Mouse (Mus musculus) right cerebral cortex, postnatal 14 days (tissue): ENCODE measurements at regions not wholly inside any gene's neighbourhood (a gene's known extent, or its start where the extent isn't known, plus 50 kb on each side); places are given as distances from the start of the nearest gene placed in this dataset.
"Not testable (repeated sequence)": the region's sequence is repeated elsewhere in the genome, so short reads cannot be mapped to it uniquely, and the experiment has no call there.

ENCODE experiments used
- DNase-seq: peaks from one replicate; pipeline ENCODE4 v3.0.0; 2022

DNA sequence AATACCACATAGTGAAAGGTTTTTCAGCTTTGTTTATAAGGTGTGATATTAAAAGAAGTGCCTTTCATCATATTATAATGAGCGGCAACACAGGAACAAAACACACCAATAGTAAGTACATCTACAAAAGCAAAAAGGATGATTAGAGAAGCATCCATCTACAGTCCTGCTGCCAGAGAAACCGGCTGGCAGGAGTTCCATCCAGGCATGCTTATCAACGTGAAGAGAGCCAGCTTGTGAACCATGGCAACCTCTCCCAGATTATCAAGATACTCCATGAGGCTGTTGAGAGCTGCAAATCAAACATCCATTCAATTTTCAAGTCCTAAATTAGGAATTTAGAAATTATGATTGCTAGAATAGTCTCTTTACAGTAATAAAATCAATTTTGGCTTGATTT, 590.1 kb downstream of the Kctd12 start:
- no peak for DNase-seq

DNA sequence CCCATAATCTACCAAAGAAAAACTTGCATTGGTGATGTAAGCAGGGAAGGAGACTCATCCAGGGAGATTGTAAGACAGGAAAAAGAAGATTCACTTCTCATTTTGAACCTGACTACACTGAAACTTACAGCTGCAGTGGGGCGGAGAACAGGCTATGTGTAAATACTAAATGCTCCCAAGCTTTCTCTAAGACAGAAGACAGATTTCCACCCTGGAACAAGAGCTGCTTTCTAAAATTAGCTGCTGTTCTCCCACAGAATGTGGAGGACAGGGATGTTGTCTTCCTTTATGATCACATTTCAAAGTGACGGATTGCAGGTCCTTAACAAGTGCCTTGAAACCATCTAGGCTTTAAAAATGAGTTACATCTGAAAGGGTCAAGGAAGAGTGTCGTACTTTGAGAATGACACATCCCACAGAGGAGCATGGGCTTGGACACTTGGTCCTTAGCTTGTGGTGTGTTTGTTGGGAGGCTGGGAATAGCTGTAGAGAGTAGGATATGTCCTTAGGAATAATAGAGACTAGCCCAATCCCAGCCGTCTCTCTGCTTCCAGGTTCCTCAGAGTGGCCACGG, 609.4 kb downstream of the Kctd12 start:
- DNase-seq, result no peak

DNA sequence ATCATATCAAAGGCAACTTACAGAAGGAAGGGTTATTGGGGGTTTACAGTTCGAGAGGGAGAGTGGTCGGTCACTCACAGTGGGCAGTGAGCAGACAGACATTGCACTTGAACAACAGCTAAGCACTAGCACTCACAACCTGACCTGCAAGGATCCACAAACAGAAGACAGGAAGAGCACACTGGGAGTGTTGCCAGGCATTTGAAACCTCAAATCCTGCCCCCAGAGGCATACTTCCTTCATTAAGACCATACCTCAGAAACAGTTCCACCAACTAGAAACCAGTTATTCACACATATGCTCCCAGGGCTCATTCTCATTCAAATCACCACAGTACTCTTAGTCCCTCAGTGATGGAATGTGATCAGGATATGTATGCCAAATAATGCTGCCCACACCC, 620.8 kb downstream of the Kctd12 start:
- no peak for DNase-seq

DNA sequence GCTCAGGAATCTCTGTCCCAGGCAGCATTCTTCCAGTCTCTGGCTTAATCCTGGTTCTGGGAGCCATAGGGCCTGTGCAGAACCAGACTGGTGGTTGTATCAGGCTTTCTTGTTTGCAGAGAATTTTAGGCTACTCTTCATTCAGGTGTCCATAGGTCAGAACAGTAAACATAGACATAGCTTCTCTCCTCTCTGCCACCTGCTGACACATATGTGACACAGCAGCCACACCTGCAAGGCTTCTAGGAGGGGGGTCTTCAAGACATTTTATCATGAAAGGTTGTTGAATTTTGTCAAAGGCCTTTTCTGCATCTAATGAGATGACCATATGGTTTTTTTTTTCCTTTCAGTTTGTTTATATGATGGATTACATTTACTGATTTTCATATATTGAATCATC, 599.7 kb downstream of the Lmo7 start:
- DNase-seq, result no peak

DNA sequence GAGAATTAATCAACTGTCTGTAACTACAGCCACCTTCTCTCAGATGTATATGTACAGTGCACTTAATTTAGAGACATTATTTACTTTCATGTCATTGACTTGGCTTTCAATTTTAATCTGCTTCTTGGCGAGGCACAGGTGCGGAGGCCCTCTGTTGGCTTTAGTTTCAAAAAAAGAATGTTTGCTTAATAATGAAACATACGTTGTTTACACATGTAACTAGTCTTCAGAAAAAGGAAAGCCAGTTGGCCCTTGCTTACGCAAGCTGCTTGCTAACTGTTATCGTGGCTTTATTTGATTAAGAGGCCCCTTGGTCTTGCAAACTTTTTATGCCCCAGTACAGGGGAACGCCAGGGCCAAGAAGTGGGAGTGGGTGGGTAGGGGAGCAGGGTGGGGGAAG, 576.6 kb downstream of the Lmo7 start:
- DNase-seq, result no peak

DNA sequence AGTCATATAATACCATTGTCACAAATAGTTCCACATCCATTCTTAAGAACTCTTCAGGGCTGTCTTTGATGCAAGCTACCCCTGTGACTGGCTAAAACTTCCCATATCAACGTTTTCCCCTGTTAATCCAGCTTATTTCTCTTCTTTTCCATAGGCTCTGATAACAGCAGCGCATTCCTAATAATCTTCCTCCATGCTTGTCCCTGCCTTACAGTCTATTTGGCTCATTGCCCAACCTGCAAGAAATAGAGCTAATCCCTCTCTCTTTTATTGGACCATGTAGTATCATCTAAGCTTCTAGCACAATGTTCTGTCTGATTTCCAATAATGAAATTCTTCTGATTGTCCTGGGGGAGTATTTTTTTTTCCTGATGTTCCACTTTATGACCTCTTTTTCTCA, 573.1 kb downstream of the Lmo7 start:
- DNase-seq, result no peak

DNA sequence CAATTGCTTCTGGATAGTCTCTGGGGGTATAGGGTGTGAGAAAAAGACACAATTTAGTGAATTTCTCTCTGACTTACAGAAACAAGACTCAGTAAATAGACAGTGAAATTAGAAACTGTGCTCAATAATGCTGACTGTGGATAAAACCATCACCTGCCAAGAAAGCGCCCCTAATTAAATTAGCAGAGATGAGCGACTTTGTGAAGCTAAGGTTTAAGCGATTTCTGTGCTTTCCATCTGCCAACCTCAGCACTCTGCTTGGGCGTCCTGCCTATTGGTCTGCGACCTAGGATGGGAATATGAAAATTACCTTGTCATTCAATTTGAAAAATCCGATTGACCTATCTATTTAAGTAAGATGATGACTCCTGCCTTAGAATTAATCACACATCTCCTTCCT, 570.5 kb downstream of the Lmo7 start:
- DNase-seq, result no peak

DNA sequence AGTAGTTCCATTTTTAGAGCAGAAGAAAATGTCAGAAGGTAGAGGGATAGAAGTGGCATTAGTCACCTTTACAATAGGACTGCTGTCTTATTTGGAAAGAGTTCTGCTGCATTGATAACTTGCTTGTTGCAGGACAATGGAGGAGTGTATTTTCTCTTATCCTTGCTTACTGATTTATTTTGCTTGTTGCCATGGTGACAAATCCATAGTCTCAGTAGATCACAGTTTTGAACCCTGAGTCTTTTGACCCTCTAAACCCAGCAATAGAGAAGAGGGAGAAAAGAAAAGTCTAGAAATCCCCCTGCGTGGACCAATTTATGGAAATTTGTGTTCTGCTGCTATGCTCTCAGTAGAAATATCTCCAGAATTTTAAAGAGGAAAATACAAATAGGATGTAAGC, 561.6 kb downstream of the Lmo7 start:
- no peak for DNase-seq

DNA sequence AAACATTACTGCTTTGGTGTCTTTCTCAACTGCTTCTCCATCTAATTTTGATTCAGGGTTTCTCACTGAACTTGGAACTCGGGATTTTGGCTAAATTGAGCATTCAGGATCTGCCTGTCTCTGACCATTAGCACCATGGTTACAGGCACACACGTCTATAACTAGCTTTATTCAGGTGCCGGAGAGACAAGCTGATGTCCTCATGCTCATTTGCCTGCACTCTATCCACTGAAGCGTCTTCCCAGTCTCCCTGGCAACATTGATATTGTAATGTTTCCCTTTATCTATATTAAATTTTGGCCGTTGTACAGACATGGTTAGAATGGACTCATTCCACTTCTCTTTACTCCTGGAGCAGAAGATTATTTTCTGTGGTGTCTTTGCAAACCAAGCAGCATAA, 520.3 kb downstream of the Lmo7 start:
- DNase-seq, result no peak

DNA sequence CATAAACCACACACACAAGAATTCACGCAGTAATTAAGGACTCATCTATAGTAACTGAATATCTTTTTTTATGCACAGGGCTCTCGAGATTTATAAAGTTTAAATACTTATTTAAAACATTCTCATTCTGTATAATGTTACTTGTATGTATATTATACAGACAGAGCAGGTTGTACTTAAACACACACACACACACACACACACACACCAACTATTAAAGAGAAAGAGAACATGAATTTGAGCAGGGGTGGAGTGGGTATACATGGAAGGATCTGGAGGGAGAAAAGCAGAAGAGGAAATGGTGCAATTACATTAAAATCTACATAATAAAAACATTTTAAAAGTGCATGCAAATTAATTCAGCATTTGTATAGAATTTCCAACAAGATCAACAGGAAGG, 518.8 kb downstream of the Lmo7 start:
- DNase-seq, result no peak

DNA sequence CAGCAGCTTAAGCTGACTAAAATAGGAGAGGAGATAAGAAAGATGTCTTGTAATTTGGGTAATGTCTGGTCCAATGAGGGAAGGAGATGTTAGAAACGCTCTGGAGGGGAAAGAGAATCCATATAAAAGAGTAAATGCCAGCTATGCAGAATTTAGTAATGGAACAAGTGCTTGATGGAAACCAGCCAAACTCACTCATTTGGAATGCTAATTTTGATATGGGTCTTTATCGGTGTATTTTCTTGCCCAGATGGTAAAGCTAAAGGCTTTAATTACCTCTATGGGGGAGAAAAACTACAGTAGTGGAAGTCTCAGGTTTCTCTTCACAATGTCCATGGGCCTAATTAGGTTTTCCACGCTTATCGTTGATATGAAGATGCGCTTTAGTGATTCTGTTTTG, 518.3 kb downstream of the Lmo7 start:
- no peak for DNase-seq

DNA sequence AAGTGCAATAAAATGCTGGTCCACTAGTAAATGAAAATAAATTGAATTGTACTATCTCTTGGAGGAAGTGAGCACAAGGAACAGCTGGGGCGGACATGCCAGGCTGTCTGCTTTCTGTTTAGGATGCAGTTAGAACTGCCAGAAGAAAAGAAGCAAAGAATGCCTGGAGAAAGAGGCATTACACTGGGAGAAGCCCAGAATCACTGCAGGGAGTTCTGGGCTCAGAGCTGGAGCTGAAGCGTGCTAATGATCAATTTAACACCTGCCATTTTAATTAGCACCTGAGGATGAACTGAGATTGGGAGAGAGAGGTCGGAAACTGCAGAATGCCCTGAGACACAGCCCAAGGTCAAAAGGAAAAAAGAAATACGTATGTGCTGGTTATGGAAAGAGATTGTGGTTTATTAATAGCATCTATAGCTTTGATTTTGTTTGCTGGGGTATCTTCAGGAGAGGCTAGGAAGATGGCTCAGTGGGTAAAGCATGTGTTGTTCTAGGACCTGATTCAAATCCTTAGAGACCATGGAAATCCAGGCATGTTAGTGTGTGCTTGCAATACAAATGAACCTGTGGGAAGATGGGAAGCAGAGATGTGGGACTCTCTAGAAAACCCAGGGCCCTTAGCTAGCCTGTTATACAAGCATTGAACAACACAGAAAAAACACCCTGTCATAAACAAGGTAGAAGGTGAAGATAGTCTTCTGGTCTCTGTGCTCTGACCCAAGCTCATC, 514.2 kb downstream of the Lmo7 start:
- no peak for DNase-seq

DNA sequence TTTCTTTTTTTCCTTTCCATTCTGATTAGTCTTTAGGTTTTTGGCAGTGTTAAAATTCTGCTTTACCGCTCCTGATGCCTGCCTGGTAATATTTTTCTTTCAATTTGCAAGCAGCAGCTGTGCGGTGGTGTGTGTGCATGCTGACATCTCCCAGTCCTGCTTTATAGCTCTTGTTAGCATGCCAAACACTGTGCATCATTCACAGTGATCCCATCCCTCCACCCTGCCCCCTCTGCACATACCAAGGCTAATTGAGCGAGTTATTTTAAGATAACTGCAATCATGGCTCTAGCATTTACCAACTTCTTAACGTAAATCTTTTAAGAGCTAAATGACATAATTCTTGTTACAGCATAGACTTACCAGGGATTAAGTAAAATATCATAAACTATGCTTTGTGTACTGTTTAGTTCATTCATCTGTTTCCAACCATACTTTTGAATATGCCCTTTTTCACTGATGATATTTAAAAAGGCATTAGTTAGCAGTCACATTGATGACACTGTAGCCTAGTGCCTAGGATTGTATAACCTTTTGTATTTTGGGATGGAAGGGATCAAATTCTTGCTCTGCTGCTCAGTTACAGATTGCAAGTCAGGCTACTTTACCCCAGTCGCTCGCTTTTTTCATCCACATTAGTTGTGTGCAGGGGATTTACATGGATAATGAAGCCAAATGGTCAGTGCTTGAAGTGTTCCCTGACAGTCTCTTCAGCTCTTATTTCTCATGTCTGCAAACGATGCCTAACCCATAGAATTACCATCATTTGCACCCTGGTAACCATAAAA, 487.0 kb downstream of the Lmo7 start:
- peak; percentile 6 for DNase-seq

DNA sequence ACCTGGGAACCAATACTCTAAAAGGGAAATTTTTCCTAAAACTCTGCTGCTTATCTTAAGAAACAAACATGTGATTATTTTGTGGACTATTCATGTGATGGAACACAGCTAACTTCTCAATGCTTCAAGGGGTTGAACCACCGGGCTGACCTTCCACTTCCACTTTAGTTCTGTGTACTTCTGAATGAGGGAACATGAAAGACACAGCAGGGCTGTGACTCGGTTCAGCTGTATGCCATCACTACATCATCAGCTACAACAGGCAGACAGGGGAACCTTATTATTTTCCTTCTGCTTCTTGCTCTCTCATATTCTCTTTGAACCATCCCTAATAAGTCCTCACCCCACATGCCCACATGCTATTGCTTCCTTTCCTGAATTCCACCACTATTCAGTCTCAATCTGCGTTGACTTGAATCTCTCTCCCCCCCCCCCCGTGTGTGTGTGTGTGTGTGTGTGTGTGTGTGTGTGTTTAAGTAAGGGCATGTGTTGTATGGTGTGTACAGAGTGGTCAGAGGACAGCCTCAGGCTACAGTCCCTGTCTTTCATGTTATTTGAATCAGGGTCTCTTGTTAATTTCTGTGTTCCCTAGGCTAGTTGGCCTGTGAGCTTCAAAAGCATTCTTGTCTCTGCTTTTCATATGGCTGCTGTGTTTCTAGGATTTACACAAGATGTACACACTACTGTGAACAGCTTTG, 485.7 kb downstream of the Lmo7 start:
- no peak for DNase-seq

DNA sequence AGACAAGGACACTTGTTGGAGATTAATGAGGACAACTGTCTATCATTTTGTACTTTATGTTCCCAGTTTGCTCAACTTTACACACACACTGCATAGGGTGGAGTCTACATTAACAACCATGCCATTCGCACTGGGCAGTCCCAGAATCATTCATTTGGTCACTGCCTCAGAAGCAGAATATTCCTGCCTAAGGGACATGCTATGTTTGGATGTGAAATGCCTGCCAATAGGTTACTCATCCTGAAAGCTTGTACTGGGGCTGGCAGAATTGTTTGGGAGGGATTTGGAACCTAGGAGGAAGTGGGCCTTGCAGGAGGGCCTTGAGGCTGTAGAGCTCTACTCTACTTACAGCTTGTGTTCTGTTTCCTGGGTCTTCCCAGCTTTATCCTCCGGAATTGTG, 482.3 kb downstream of the Lmo7 start:
- no peak for DNase-seq

DNA sequence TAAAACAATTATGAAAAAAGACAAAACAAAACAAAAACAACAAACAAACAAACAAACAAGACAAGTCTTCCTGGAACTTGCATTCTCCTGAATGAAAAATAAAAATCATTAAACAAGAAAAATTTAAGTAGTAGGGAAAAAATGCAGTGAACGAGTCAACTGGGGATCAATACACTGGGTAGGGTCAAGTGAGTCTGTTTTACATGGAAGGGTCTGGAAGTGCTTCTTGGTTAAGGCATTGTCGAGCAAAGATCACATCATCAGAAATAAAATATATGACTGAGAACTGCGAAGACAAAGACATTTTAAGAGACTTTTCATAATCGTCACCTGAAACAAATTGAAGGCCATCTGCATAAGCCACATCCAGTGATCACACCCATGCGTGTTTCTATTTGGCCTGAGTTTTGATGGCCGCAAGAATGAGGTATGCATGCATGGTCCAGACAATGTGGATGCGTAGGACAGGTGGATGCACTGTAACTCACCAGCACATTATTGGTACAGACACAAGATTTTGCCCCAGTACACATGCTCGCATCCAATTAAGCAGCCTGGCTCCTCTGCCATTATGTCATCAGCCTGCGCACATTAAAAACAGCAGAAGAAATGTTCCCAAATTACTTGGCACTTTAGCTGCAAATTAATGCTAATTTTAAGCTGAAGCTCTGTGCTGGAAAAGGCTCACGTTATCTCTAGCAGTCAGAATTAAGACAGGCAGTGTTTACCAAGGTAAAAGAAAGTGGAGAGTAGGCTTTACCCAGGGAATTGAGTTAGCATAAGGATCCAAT, 475.3 kb downstream of the Lmo7 start:
- DNase-seq, result no peak

DNA sequence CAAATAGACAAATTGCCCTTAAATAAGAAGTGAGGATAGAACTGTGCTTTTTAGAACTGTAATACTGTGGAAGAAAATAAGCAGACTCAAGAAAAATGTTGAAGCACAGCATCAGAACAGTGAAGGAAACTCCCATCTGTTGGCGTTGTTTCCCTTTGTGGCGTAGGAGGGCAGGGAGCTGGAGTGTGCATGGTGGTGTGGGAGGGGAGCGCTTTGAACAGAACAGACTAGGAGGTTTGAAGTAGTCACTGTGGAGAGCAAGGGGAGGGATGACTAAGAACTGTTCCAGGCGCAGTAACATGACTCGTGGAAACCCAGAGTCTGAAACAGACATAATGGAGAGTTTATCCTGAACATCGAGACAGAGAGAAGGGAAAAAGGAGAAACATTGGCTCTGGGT, 469.7 kb downstream of the Lmo7 start:
- DNase-seq, result peak; percentile 18

DNA sequence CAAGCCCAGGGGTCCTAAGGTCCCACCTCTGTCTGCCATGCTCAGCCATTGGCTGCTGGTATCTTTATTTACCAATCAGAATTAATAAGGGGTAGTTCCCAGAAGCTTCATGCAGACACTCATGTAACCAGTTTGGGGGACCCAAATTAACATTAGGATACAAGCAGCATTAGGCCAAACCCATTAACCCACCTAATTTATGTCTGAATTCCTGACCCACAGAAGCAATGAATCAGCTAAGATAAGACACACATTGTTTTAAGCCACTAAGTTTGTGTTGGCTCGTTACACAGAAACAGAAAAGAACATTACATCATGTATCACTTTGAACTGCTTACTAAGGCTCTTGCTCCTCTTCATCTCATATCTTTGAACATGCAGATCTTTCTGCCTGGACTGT, 461.0 kb downstream of the Lmo7 start:
- DNase-seq, result no peak

DNA sequence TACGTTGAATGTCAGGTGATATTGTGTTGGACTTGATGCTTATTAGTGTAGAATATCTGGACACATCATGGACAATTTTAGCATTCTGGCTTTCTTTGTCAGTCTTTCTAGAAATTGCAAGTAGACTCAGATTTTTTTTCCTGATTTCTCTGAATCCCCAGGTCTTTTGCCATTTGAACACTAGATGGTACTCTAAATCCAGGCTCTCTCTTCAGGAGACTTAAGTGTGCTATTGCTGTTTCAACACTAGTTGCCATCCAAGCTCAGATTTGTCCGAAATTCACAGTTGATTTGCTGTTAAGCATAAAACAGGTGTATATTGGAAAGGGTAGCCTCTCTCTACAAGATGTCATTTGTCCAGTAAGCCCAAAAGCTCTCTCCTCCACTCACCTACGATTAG, 451.5 kb downstream of the Lmo7 start:
- no peak for DNase-seq

DNA sequence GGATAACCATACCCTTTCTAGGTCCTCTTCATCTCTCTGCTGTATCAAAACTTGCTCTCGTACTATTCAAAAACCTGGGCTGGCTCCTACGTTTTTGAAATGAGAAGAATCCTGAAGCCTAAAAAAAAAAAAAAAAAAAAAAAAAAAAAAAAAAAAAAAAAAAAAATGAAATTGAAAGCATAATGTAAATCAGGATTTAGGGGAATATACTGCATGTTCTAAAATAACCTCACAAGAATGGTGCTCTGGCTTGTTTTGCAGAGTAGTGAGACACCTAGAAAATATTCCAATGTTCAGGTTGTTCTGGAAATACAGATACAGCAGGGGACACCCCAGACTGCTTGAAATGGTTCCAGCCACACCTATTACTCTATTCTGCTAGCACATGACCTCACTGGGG, 442.0 kb downstream of the Lmo7 start:
- DNase-seq, result no peak

DNA sequence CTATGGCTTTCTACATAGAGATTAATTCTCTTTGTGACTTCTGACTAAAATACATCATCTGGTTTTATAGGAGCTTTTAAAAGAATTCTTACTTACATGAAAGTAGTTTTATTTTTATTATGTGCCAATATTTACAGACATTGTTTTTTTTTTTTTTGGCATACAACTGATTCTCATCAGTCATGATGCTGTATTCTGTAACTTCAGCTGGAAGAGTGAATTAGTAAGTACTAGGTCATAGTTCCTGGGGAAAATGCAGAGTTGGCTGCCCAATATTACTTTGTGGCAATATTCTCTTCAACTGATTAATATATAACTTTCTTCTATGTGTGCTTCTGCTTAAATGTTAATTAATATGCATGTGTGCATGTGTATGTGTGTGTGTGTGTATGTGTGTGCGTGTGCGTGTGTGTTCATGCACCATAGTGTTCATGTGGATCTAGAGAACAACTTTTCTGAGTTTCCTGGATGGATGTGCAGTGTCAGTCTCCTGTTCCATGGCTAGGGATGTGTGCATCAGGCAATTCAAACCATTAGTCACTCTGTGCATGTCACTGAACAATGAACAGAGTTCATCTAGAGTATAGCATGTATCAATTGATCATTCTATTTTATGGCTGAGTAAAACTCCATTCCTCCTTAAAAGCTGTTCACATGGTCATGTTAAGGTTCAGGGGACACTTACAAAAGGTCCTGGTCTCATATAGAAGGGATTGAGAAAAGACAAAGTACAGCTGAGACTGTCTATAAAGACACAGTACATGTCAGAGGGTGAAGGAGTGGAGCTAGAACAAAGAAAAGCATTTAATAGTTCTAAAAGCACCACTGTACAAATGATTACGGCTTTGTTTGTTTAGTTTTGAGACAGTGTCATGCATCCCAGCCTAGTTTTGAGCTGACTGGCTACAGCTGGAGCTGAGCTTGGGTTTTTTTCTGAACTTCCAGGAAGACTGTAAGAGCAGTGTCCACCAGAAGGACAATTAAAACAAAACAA, 431.8 kb downstream of the Lmo7 start:
- DNase-seq, result no peak

DNA sequence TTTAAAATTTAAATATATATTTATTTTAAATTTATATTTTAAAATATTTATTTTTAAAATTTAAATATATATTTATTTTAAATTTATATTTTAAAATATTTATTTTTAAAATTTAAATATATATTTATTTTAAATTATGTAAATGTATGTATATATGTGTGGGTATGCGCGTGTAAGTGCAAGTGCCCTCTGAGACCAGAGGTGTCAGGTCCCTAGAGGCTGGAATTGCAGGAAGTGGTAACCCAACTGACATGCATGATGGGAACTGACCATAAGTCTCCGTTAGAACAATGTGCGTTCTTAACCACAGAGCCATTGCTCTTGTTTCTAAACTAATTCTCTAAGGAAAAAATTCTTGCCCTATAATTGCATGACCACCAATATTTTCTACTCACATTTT, 420.7 kb downstream of the Lmo7 start:
- DNase-seq, result not testable (repeated sequence)
